Mouse (Mus musculus): ENCODE results near the gene Dtnbp1. TPM values are rescaled to one million over a fixed set of nuclear protein-coding genes. Genes with fewer than 3 reads are reported as not detected.

The Dtnbp1 gene
- total RNA-seq, 2 experiments from 2014 or later, result 38.1 to 47.0 TPM

- intact Hi-C loops (cut with DNase I), result no loop called here
- DNase-seq, result no peak
Observed at GRCm38 (mm10) chr13:44913560-44913959, 88.4 kb downstream of the Dtnbp1 start.

GRCm38 (mm10) chr13:44912851-44913250 is 89.1 kb downstream of the Dtnbp1 start:
- intact Hi-C loops (cut with DNase I), result no loop called here
- peak; percentile 50 to 62 for DNase-seq

- DNase-seq, result no peak
- intact Hi-C loops (cut with DNase I), result no loop called here
Observed at GRCm38 (mm10) chr13:44908790-44909189, 93.2 kb downstream of the Dtnbp1 start.

GRCm38 (mm10) chr13:44907702-44908101 is 94.2 kb downstream of the Dtnbp1 start:
- DNase-seq, result peak; percentile 88
- intact Hi-C loops (cut with DNase I), result no loop called here

GRCm38 (mm10) chr13:44906141-44906540 is 95.8 kb downstream of the Dtnbp1 start:
- intact Hi-C loops (cut with DNase I), result no loop called here
- DNase-seq, result no peak

GRCm38 (mm10) chr13:44904271-44904670 is 97.7 kb downstream of the Dtnbp1 start:
- intact Hi-C loops (cut with DNase I), result no loop called here
- DNase-seq, result no peak

GRCm38 (mm10) chr13:44903416-44903815 is 98.5 kb downstream of the Dtnbp1 start:
- DNase-seq, result no peak
- intact Hi-C loops (cut with DNase I), result no loop called here

GRCm38 (mm10) chr13:44902299-44902698 is 99.6 kb downstream of the Dtnbp1 start:
- intact Hi-C loops (cut with DNase I), result no loop called here
- DNase-seq, result no peak

GRCm38 (mm10) chr13:44896211-44896610 is 105.7 kb downstream of the Dtnbp1 start:
- intact Hi-C loops (cut with DNase I), result no loop called here
- DNase-seq, result no peak

- intact Hi-C loops (cut with DNase I), result no loop called here
- no peak for DNase-seq
Observed at GRCm38 (mm10) chr13:44891813-44892730, 109.9 kb downstream of the Dtnbp1 start.

- no peak for DNase-seq
- intact Hi-C loops (cut with DNase I), result no loop called here
Observed at GRCm38 (mm10) chr13:44890612-44891011, 111.3 kb downstream of the Dtnbp1 start.

GRCm38 (mm10) chr13:44886221-44886620 is 115.7 kb downstream of the Dtnbp1 start:
- intact Hi-C loops (cut with DNase I), result no loop called here
- no peak for DNase-seq

GRCm38 (mm10) chr13:44881001-44881400 is 120.9 kb downstream of the Dtnbp1 start:
- DNase-seq, result no peak
- intact Hi-C loops (cut with DNase I), result no loop called here

GRCm38 (mm10) chr13:44876799-44877198 is 125.1 kb downstream of the Dtnbp1 start:
- DNase-seq, result no peak
- intact Hi-C loops (cut with DNase I), result no loop called here

Other genes starting within 250 kb of the Dtnbp1 start
- gene Gm9817, start 76.5 kb upstream of the Dtnbp1 start, total RNA-seq (2021), result under 1 TPM; 0.10 TPM